Mouse (Mus musculus): ENCODE data around the gene Ess2. TPM values are rescaled to one million over a fixed set of nuclear protein-coding genes. Genes with fewer than 3 reads are reported as not detected.

Gene Ess2
- total RNA-seq (2023), result 70.1 TPM

DNA sequence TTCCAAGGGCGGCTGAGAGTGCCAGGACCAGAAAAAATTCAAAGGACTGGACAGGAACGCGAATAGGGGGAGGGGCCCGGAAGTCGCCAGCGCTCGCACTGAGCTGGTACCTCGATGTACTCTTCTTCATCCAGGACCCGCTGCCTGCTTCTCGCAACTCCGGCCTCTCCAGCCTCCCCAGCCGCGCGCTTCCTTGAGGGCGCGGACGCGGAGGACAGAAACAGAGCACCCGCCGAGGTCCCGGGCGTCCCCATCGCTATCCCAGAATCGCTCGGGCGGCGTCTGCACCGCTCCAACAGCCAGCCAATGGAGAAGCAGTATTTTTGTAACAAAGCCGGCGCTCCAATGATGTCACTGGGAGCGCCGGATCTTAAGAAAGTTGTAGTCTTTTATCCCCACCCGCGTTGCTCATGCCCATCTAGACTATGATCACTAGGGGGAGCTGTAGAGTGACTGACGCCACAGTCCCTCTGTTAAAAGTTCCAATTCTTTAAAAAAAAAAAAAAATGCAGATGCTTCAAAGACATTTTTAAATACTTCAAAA, at the start of gene Ess2:
Gene Ess2 (minus strand): TSS at position 297 of the 544 bp plus-strand sequence.

DNA sequence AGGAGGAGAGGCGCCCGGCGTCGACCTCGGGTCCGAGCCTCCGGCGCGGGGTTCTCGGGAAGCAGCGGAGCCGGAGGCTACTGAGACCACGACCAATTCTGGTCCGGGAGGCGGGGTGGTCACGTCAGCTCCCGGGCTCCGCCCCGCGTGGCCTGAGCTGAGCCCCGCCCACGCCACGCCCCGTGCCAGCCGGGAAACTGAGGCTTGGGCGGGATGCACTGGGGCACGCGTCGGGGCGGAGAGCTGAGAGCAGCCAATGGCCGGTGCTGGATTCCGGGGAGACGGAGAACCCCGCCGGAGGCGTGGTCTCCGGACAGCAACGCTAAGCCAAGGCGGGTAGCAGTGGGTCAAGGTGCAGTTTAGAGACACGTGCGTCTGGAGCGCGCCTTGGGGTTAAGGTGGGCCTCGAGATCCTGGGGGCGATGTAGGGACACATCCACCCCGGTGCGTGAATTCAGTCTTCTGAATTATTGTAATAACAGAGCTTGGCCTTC, 17.0 kb upstream of the Ess2 start, which contains the start of gene Slc25a1:
Gene Slc25a1 (minus strand): TSS at position 133 of the 494 bp plus-strand sequence.

DNA sequence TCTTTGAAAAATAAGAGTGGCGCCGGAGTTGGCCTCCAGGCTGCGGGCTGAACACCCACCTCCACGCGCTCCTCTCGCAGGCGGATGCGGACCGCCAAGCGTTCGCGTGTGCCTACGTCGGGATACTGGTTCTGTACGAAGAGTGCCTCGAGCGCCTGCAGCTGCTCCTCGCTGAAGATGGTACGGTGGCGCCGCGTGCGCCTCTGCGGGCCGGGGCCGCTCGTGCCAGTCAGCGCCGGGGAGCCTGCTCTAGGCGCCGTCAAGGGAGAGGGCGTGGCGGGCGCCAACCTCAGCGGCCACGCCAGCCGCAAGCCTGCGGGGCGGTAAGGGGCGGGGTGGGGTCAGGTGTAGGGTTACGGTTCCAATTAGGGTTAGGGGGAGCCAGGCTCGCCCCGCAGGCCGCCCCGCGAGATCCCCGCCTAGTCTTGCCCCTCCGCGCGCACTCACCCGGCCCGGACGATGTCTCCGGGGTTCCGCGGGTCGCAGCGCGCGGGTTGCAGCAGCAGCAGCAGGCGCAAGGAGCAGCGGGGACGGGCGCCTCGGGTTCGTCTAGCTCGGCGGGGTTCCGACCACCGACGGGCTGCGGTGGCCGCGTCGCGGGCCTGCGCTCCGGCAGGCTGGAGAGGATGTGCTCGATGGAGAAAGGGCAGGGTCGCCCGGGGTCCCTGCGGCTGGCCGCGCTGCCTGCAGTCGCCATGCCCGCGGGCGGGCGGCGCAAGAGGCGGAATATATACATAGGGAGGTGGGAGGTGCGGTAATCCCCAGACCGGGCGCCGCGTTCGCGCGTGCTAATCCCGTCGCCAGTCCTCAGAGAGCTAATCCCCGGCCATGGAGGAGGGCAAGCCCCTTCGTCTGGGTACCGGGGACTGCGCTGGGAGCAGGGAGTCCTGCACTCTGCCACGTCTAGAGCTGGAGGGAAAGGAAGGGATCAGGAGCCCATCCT, 3.4 kb upstream of the Ess2 start, which contains the start of gene Gsc2:
Gene Gsc2 (minus strand): TSS at position 753 of the 943 bp plus-strand sequence.

DNA sequence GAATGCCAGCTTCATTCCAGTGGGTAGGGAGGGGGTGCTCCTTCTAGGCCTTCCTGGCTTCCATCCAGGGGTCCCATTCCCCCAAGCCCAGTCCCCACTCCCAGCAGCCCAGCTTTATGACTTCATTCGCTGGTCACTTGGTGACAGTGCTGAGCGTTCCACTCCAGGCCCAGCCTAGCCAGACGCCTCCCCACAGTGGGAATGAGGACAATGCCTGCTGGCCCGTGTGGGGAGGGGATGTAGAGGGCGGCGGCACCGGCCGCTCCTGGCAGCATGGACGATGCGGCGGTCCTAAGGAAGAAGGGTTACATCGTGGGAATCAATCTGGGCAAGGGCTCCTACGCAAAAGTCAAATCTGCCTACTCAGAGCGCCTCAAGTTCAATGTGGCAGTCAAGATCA, 12.7 kb downstream of the Ess2 start, which contains the start of the genes Dgcr2 and Tssk2:
Gene Dgcr2 (minus strand): TSS at position 101 of the 400 bp plus-strand sequence.
Gene Tssk2 (plus strand): TSS at position 176 of the 400 bp plus-strand sequence.

DNA sequence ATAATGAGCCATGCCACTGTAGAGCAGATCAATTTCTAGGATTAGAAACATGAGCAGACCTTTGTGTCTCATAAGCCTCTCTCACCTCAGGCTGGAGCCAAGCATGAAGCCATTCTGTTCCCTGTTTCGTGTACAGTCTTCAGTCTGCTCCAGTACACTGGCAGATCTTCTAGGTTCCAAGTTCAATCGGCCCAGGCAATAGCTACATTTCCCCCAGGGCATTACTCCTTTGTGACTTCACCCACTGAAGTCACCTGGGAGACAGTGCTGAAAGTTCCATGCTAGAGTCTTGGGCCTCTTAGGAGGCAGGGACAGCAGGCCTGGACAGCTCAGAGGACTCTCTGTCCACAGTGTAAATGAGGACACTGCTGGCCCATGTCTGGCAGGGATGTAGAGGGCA, 17.2 kb downstream of the Ess2 start, which contains the start of gene Tssk1:
Gene Tssk1 (plus strand): TSS at position 301 of the 400 bp plus-strand sequence.

DNA sequence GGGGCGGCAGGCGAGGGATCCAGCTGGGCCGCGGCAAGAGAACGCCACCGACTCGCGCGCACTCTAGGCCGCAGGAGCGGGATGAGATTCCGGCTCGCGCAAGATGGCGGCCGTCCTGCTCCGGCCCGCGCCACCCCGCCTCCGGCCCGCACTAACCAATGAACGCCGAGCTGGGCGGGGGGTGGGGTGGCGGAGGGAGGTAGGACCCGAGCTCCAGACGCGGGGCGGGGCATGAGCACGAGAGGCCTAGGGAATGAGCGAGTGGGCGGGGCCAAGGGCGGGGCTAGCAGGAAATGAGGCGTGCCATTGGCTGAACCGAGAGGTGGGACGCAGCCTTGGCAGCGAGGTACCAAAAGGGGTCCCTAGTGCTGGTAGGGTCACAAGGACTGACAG, 19.6 kb downstream of the Ess2 start, which contains the start of gene Gm20518:
Gene Gm20518 (minus strand): TSS at position 105 of the 393 bp plus-strand sequence.

Other genes starting within 250 kb of the Ess2 start
- gene Med15, start 178.5 kb downstream of the Ess2 start, total RNA-seq (2023), result 147 TPM
- gene Klhl22, start 151.7 kb downstream of the Ess2 start, total RNA-seq (2023), result 11.3 TPM
- not detected for gene Scarf2, start 114.1 kb downstream of the Ess2 start, total RNA-seq (2023)
- gene B830017H08Rik, start 78.2 kb downstream of the Ess2 start, total RNA-seq (2023), result not detected
- gene Car15, start 73.0 kb downstream of the Ess2 start, total RNA-seq (2023), result 22.5 TPM
- gene Gm20518, start 19.7 kb downstream of the Ess2 start, total RNA-seq (2023), result 4.2 TPM
- gene Tssk1, start 17.1 kb downstream of the Ess2 start, total RNA-seq (2023), result not detected
- 71.5 TPM for gene Dgcr2, start 12.8 kb downstream of the Ess2 start, total RNA-seq (2023)
- gene Tssk2, start 12.7 kb downstream of the Ess2 start, total RNA-seq (2023), result not detected
- not detected for gene Gsc2, start 3.7 kb upstream of the Ess2 start, total RNA-seq (2023)
- gene Slc25a1, start 16.9 kb upstream of the Ess2 start, total RNA-seq (2023), result 19.6 TPM
- not detected for gene Vpreb2, start 69.1 kb upstream of the Ess2 start, total RNA-seq (2023)
- 4.8 TPM for gene Dgcr6, start 141.5 kb upstream of the Ess2 start, total RNA-seq (2023)
- gene Prodh, start 178.9 kb upstream of the Ess2 start, total RNA-seq (2023), result 4.7 TPM
- not detected for gene Rtn4r, start 216.3 kb upstream of the Ess2 start, total RNA-seq (2023)

Measured in CD4-positive naive resting alpha-beta T cell, adult 76 days (primary cell).